Mouse (Mus musculus) heart, adult 2 months (tissue): ENCODE data around the gene Rprd1b.

Source experiments
- CTCF ChIP-seq: fragments of 200-600 bp; IDR thresholded peaks from 2 replicates; pipeline ENCODE4 v1.8.1; 2022; ENCODE audit warnings: antibody characterized with exemption, mild to moderate bottlenecking, moderate library complexity
- POLR2A ChIP-seq: fragments of 200-500 bp; IDR thresholded peaks from 2 replicates; pipeline ENCODE4 v1.6.1; 2011; ENCODE audit warnings: mild to moderate bottlenecking, low read depth, low read length, control low read depth; ENCODE audit not compliant: insufficient read depth

GRCm38 (mm10) chr2:158047903-158048302 lies 19.6 kb downstream of the Rprd1b start:
- TF ChIP-seq POLR2A (no peak), CTCF (peak; percentile 86)
